Mouse (Mus musculus): Measurements from ENCODE around the gene Lnpk.

Lnpk gene

GRCm38 (mm10) chr2:74578843-74579489 is at the start of gene Lnpk:
Lnpk (minus strand) TSS chr2:74579435.
- peak; percentile 84 to 89 for DNase-seq

- DNase-seq = no peak
Measured at GRCm38 (mm10) chr2:74620368-74620767, 41.1 kb upstream of the Lnpk start.

DNA sequence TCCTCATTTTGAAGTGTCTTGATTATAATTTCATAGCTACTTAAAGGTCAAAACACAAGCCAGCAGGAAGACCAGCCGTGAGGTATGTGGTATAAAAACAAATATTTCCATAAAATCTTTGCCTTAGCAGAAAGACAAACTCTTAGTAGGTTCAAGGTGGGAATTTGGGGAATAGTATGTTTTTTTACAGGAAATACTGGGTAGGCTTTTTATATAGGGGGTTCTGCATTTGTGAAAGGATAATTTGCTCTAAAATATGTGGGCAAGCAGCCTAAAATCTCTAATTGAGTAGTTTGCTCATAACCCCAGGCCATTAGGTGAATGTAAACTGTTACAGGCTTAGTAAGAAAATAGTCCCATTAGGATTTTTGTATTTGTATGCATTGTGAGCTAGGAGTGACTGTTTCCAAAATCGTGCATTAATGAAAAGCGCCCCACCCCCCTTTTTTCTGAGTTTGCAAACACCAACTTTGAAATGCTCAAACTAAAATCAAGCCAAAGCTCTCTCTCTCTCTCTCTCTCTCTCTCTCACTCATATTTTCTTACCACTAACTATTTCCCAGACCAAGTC is 40.5 kb upstream of the Lnpk start:
- no peak for DNase-seq

GRCm38 (mm10) chr2:74617706-74618105 is 38.5 kb upstream of the Lnpk start:
- DNase-seq = no peak

GRCm38 (mm10) chr2:74611406-74611805 is 32.2 kb upstream of the Lnpk start:
- DNase-seq = no peak

DNA sequence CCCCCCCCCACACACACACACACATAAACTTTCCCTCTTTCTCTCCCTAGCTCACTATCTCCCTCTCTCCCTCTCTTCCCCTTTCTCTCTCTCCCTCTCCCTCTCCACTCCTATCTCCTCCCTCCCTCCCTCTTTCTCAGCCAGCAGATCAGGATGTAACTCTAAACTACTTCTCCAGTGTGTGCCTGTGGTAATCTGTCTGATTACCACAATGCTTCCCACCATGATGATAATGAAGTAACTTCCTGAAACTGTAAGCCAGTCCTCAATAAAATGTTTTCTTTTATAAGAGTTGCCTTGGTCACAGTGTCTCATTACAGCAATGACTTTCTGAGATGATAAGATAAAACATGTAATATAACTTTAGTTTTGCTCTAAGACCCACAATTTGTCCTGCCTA is 30.1 kb upstream of the Lnpk start:
- DNase-seq = no peak

- no peak for DNase-seq
Measured at GRCm38 (mm10) chr2:74606087-74606760, 27.0 kb upstream of the Lnpk start.

DNA sequence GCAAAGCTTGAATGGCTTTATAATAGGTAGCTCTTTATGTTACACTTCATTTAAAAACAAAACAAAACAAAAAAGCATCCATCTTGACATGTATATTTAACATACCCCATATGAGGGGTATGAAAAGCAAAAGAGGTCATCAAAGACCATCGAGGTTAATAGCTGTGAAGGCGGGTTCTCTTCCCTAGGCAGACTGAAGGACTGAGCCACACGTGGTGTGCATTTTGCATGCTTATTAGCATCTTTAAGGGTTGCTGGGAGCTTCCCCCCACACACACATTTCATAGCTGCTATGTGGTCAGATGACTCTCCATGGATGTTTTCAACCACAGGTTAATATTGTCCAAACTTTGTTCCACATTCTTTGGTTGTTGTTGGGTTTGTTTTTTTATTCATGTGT is 24.8 kb upstream of the Lnpk start:
- DNase-seq = no peak

GRCm38 (mm10) chr2:74602483-74602882 is 23.2 kb upstream of the Lnpk start:
- no peak for DNase-seq

DNA sequence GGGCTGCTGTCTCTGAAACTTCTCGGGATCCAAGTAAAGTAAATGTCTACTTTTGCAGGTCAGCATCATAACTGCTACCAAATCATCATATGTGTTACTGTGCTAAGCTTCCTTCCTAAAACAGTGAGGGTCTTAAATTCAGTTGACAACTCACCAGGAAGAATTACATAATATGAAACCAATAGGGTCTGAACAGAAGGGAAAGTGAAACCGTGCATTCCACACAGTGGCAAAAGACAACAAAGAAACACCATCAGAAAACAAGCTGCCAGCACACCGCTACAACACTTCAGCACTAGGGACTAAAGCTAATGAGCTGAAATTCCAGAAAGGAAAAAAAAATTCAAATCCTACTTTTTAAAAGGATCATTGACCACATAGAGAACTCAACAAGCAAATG is 17.9 kb upstream of the Lnpk start:
- no peak for DNase-seq

GRCm38 (mm10) chr2:74596094-74596493 is 16.9 kb upstream of the Lnpk start:
- no peak for DNase-seq

- peak; percentile 11 to 24 for DNase-seq
Measured at GRCm38 (mm10) chr2:74578146-74578842, 941 bp downstream of the Lnpk start.

- DNase-seq = no peak
Measured at GRCm38 (mm10) chr2:74570390-74570789, 8.8 kb downstream of the Lnpk start.

DNA sequence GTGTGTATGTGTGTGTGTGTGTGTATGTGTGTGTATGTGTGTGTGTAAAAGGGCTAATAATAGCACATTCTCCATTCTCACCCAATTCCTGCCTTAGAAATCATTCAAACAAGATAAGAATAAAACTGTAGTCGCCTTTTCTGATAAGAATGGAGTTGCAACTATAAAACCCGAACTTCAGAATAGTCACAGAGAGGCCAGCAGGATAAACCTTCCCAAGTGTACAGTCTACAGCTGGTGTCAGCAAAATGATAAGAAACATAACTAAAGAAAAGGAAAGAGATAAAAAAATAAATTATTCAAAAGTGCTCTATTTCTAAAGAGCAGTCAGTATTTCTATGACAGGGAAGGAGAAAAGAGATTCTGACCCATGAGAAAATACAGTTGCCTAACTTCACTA is 19.4 kb downstream of the Lnpk start:
- no peak for DNase-seq

- DNase-seq = no peak
Measured at GRCm38 (mm10) chr2:74559092-74559491, 20.1 kb downstream of the Lnpk start.

GRCm38 (mm10) chr2:74557451-74557850 is 21.8 kb downstream of the Lnpk start:
- DNase-seq = no peak

GRCm38 (mm10) chr2:74551929-74552328 is 27.3 kb downstream of the Lnpk start:
- DNase-seq = no peak

GRCm38 (mm10) chr2:74548306-74548705 is 30.9 kb downstream of the Lnpk start:
- no peak for DNase-seq

DNA sequence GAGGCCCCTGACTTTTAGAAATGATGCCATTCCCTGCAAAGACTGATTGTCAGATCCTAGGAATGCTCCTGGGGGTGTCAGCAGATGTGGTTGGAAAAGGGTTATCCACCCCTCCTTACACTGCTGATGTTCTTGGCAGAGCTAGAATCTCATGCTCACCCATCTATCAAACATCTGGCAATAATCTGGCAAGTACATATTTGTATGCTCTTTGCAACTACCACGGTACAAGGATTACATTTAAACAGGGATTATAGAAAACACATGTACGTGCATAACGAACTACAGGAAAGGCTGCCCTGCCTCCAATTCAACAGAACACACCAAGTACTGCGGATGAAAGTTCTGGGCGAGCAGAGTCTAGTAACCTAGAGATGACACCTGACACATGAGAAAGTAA is 70.9 kb downstream of the Lnpk start:
- no peak for DNase-seq

DNA sequence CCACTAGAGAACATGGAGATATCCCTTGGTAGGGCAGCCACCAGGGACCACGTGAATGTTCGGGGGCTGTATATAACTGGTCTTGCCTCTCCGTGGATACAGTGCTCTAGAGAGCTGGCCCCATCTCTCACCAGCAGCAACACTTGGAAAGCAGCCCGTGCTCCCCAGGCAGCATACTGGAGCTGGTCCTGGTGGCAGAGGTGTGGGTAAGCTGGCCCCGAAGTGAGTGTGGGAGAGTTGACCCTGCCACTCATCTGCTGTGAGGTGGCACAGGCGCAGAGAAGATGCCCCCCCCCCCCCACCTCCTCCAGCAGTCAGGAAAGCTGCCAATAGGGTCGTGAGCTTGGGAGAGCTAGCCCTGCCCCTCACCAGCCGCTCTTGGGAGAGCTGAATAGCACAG is 72.8 kb downstream of the Lnpk start:
- no peak for DNase-seq

GRCm38 (mm10) chr2:74500307-74500706 is 78.9 kb downstream of the Lnpk start:
- DNase-seq = no peak

DNA sequence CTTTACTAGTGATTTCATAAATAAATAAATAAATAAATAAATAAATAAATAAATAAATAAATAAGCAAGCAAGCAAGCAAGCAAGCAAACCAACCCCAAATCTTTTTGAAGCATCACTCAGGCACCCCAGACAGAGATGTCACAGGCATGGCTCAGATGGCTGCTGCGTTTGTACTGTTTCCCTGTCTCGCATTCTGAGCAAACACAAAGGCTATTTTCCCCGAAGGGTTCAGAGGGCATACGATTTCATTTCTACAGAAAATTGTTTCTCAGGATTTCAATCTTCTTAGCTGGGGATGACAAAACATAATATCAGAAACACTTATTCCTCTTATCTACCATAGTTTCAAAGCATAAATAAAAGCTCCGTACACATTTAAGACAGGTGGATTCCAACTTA is 81.4 kb downstream of the Lnpk start:
- DNase-seq = no peak

DNA sequence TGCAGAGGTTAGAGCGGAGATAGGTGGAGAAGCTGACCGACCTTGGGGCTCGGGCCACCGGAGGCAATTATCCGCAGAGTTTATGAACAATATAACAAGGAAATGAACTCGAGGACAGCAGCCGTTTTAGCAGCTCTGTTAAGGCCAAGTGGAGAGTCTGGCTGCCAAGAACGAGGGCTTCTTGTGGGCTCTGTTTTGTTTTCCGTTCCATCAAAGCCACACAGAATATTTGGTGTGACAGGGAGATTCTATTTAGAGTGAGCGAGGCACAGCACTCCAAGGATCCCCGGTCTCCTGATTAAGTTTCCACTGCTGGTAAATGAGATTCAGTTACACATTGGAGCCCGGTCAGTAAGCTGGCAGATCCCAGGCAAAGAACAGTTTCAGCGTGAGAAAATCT is 87.8 kb downstream of the Lnpk start:
- DNase-seq = no peak

- DNase-seq = no peak
Measured at GRCm38 (mm10) chr2:74490186-74490585, 89.0 kb downstream of the Lnpk start.

Measured in thymus, adult 18-20 months (tissue).